Mouse (Mus musculus) ES-E14 (cell line): ENCODE data around the gene Nudt3.

Source experiments
- CHD2 ChIP-seq: IDR thresholded peaks from 2 replicates; pipeline ENCODE4 v1.6.1; 2014; ENCODE audit warnings: mild to moderate bottlenecking, low read depth, low read length, inconsistent platforms
- HCFC1 ChIP-seq: IDR thresholded peaks from 2 replicates; pipeline ENCODE4 v1.6.1; 2012; ENCODE audit warnings: low read length, inconsistent platforms, borderline replicate concordance; ENCODE audit not compliant: insufficient read depth
- MAFK ChIP-seq: IDR thresholded peaks from 2 replicates; pipeline ENCODE4 v1.6.1; 2014; ENCODE audit warnings: mild to moderate bottlenecking, low read depth, low read length, inconsistent platforms; ENCODE audit not compliant: insufficient read depth
- ZC3H11A ChIP-seq: IDR thresholded peaks from 2 replicates; pipeline ENCODE4 v1.6.1; 2012; ENCODE audit warnings: low read depth, mild to moderate bottlenecking, inconsistent platforms, low read length, borderline replicate concordance

DNA sequence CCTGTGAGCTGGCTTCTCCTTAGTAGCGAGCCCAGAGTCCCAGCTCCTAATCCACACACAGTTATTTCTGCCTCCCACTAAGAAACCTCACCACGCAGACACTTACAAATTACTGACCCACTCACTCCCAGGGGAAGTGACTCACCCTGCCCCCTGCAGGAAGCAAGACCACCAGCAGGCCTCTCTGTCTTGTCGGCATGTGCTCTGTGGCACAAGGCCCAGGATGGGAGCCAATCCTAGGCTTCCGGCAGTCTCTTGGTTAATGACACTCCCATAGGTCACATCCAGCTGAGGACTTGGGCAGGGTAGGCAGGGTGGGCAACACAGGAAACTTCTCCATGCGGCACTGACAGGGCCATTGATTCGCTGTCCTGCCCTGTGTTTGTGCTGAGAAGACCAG is 45.8 kb downstream of the Nudt3 start:
- TF ChIP-seq HCFC1 (no peak), CHD2 (no peak), ZC3H11A (no peak), MAFK (no peak)
